Mouse (Mus musculus): ENCODE results near the gene Ino80d.

Ino80d gene

DNA sequence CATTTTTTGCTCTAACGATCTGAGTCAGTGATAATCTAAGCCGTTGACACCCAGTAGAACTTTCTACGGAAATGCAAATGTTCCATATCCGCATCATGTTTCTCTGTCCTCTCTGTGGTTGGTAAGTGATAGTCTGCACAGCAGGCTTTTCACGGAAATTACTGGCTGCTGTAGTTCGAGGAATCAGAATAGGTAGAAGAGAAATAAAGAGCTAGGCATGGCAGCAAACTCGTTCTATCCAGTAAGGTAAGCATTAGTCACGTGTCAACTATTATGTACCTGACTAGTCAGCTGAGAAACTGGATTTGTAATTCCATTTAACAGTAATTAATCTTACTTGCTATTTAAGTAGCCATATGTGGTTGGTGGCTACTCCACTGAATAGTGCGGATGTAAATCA lies 197.9 kb downstream of the Ino80d start:
- no peak for DNase-seq (ENCODE audit: extremely low spot score, low read depth, low spot score)

DNA sequence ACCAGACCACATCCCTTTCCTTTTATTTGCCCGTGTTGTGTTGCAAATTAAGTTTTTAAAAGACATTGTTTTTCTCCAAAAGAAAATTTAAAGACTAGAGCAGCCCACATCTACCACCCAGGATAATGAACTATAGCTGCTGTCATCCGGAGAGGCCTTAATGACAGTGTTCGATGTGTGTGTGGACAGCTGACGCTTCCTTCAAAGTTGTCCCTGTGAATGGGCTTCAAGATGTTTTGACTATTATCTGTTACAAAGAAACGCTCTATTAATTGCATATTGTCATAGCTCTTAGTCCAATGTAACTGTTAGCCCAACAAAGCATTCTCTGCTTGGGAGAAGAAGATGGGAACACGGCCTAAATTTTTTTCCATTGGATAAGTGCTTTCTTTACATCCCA lies 200.0 kb downstream of the Ino80d start:
- DNase-seq (ENCODE audit: extremely low spot score, low read depth, low spot score), result no peak

DNA sequence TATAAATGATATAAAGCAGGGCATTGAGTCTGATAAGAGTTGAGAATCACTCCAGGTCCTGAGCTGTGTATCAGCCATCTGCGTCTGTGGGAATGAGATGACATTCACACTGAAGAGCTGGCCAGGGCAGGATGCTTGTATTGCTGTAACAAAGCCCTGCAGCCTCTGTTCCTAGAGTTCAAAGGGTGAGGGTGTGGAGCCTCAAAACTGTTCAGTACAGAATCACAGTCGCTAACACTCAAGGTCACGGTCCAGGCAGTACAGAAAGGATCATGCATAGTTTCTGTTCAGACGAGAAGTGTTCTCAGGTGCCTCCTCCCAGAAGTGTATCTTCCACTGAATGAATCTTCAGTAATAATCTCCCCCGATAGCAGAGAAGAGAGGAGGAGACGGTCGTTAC lies 203.0 kb downstream of the Ino80d start:
- DNase-seq (ENCODE audit: extremely low spot score, low read depth, low spot score), result no peak

DNA sequence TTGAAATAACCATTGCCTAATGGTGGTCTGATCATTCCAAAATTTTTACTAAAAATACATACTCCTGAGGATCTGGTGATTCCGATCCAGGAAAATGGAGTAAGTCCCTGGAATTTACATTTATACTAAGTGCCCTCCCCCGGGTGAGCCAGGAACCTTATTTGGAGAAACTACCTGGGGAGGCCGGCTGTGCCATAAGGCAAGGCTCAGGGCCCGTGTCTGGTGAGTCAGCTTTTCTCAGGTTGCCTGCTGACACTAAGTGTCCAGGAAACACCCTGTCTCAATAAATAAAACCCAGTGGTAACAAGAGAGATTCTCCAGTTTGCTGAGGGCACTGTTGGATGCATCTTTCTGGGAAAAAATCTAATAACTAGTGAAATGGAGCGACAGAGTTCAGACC lies 205.3 kb downstream of the Ino80d start:
- DNase-seq (ENCODE audit: extremely low spot score, low read depth, low spot score), result no peak

DNA sequence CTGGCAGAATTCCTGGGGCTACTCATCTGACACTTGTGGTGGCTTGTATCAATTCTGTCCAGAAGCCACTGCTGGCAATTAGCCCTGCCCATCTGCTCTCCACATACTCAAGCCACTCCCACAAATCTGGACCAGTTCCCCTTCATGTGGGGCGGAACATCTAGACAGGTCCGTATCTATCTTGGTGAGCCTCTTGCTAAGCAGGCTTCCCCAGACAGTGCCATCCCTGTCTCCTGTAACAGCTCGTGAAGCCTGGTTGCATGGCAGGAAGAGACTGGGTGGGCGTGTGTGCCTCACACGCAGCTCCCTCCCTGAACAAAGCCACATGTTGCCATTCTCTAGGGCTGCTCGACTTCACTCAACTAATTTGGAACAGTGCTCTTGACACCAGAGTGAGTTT lies 206.0 kb downstream of the Ino80d start:
- DNase-seq (ENCODE audit: extremely low spot score, low read depth, low spot score), result no peak

Measured in hindlimb bud, embryonic 11.5 days (tissue).